Mouse (Mus musculus) bone marrow, adult 2 months (tissue): ENCODE results near the gene Fam47e.

Source experiments
- CTCF ChIP-seq: fragments of 200-500 bp; IDR thresholded peaks from 2 replicates; pipeline ENCODE4 v1.5.1; 2011; ENCODE audit warnings: low read length, control low read depth; ENCODE audit not compliant: control insufficient read depth, insufficient read depth
- POLR2A ChIP-seq: fragments of 200-500 bp; IDR thresholded peaks from 2 replicates; pipeline ENCODE4 v1.6.1; 2011; ENCODE audit warnings: low read depth, mild to moderate bottlenecking, control low read depth, low read length, borderline replicate concordance; ENCODE audit not compliant: control insufficient read depth

GRCm38 (mm10) chr5:92508853-92509252 lies 46.0 kb upstream of the Fam47e start:
- TF ChIP-seq POLR2A (no peak), CTCF (no peak)
